Mouse (Mus musculus) activated CD4-positive, CD25-positive, alpha-beta regulatory T cell, adult 4 months (primary cell): ENCODE data around the gene Qrfpr. TPM values are rescaled to one million over a fixed set of nuclear protein-coding genes. Genes with fewer than 3 reads are reported as not detected.

Source experiments
- ATAC-seq: one replicate; pipeline ENCODE4 v1.8.0; 2017
- polyA plus RNA-seq, 2 experiments: library from polyadenylated mRNA; unstranded; fragments of 100-300 nt; shearing (Covaris generic); gene quantifications; one replicate each; pipeline ENCODE4 v1.2.1; 2017

Qrfpr gene
- polyA plus RNA-seq, 2 experiments from 2014 or later, result not detected

DNA sequence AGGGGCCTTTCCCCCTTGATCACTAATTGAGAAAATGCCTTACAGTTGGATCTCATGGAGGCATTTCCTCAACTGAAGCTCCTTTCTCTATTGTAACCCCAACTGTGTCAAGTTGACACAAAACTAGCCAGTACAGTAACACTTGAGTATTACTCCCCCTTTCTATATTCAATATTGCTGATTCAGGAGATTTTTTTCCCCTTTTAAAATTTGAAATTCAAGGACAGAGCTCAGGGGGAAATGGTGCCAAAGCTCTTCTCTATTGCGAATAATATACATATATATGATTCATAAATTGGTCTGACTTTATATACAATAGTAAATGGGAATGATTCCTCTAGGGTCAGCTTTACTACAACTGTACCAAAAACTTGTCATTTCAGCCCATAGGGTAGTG, 71.6 kb downstream of the Qrfpr start:
- ATAC-seq, result no peak

DNA sequence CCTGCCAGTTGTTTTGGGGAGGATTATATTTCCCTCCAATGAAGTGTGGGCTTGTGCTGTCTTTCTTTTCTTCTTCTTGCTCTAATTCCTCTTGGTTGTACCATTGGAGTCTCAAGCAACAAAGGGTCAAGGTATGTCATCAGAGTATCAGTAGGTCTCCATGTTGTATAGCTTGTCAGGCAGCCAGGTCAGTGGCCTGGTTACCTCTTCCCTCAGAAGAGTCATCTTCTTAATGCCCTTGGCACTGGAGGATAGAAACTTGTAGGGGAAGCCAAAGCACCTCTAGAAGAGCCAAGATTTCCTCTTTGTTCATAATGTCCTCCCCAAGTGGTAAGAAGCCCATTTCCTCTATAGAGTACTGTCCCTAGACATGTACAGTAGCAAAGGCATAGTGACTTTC, 83.1 kb downstream of the Qrfpr start:
- no peak for ATAC-seq

DNA sequence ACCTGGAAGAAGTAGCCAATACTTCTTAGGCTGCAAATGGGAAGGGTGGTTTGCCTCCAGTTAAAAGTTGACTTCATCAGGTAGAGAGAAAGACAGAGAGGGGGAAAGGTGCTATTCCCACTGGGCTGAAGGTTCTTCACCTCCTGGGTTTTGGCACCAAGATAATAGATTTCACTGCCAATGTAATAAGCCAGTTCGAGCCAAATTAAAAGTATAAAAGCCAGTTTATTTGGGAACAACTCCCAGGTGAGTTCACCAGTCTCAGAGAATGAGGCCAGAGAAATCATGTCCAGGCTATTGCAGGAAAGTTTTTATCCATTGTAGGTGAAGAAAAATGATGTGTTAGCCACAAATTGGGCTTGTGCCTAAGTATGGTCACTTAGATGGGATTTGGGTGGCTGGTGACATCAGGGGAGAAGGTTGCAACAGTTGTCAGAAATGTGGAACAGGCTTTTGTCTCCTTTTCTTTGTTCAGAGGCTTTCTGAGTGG, 83.9 kb downstream of the Qrfpr start:
- ATAC-seq, result no peak

DNA sequence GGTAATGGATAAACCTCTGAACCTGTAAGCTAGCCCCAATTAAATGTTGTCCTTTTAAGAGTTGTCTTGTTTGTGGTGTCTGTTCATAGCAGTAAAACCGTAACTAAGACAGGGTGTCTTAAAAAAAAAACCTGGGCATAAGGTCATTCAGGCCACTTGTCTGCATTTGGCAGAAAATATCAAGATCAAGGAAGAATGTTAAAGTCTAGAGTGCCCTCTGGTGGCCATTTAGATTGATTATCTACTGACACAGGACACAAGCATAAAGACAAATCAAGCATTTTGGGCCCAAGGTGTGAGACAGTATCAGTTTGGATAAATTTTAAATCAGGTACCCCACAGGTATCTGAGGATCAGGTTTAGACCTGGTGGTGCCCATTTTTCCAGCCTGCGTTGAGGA, 84.6 kb downstream of the Qrfpr start:
- ATAC-seq, result peak; percentile 49

DNA sequence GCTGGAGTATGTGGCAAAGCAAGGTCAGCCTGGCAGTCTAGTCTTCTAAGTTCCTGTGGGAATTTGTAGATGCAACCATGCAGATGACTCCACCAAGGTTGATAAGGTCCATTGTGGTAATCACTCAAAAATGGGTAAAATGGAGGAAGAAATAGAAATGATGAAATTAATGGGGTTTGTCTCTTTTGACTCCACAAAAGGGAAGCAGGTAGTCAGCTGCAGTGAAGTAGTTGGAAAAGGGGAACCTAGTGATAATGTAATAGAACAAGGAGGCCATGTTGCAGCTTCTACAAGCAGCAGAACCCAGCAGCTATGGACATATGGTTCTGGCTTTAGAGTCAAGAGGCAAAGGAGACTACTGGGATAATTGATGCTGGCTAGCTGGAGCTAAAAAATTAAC, 86.0 kb downstream of the Qrfpr start:
- no peak for ATAC-seq

Other genes starting within 250 kb of the Qrfpr start
- 10 to 100 TPM; 12.8 to 20.5 TPM for gene Mccc1, start 221.6 kb downstream of the Qrfpr start, polyA plus RNA-seq
- gene Ccdc144b, start 168.8 kb downstream of the Qrfpr start, polyA plus RNA-seq, result not detected
- 10 to 100 TPM; 39.5 to 41.5 TPM for gene Acad9, start 156.3 kb downstream of the Qrfpr start, polyA plus RNA-seq
- 1 to 10 TPM; 4.6 to 7.3 TPM for gene D3Ertd254e, start 71.3 kb downstream of the Qrfpr start, polyA plus RNA-seq